Mouse (Mus musculus): ENCODE measurements around the gene Zfp182.

DNA sequence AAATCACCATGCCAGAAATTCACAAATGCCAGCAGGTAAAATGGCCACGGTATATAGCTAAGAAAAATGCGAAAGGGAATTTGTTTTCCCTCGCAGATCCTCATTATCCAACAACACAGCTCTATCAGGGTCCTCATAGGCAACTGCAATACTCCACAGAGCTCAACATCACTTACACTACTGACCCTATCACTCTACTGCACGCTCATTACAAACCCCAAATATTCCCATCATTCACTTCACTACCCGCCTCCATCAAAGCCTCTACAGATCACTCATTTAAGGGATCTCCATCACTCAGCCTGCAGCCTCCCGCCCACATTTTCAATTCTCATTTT is 26.5 kb upstream of the Zfp182 start:
- TF ChIP-seq RCOR1 (conservative IDR thresholded peaks at IDR 0.05; ENCODE audit: low read depth, low read length) (no peak), CTCF (conservative IDR thresholded peaks at IDR 0.05 in 1 of 2, IDR thresholded peaks at IDR 0.05 in 1 of 2; ENCODE audit: low read depth in 2 of 2, low read length in 2 of 2) (no peak), ELF1 (IDR thresholded peaks at IDR 0.05; ENCODE audit: low read depth, low read length) (no peak), MAFK (IDR thresholded peaks at IDR 0.05; ENCODE audit: insufficient replicate concordance, low read length) (no peak), NRF1 (IDR thresholded peaks at IDR 0.05; ENCODE audit: low read depth, low read length) (no peak), ZMIZ1 (IDR thresholded peaks at IDR 0.05; ENCODE audit: low read depth, low read length) (no peak), USF2 (conservative IDR thresholded peaks at IDR 0.05; ENCODE audit: low read depth, low read length) (no peak), EP300 (IDR thresholded peaks at IDR 0.05; ENCODE audit: low read length) (no peak)
